Mouse (Mus musculus) liver, embryonic 14.5 days (tissue): ENCODE data around the gene Kif1c.

ENCODE experiments used
- CTCF ChIP-seq: IDR thresholded peaks from 2 replicates; pipeline ENCODE4 v1.5.1; 2016; ENCODE audit warnings: antibody characterized with exemption, low read depth, control low read depth
- EP300 ChIP-seq: IDR thresholded peaks from 2 replicates; pipeline ENCODE4 v1.6.1; 2016; ENCODE audit warnings: antibody characterized with exemption, low read depth

GRCm38 (mm10) chr11:70726585-70726984, 26.2 kb downstream of the Kif1c start:
- TF ChIP-seq CTCF (no peak), EP300 (no peak)
